Mouse (Mus musculus): Measurements from ENCODE around the gene Elf1. TPM values are rescaled to one million over a fixed set of nuclear protein-coding genes. Genes with fewer than 3 reads are reported as not detected.

Gene Elf1
- polyA plus RNA-seq, 2 experiments: 8.7 to 9.3 TPM

- Histone ChIP-seq H3K27ac (peak overlapping the region; percentile 4), H3K4me1 (replicated peaks; ENCODE audit: control insufficient read depth in 2 of 2, insufficient read depth in 2 of 2, low read length in 1 of 2) (peaks cover 24 to 42% of the 10 kb centered on the region in 2 experiments), H3K4me3 (ENCODE audit: insufficient read depth in 1 of 2, low read depth in 2 of 2, low read length in 2 of 2) (no peak overlapping the region), H3K9me3 (ENCODE audit: control insufficient read depth, low read length) (no peaks in the 10 kb centered on the region), H3K4me2 (ENCODE audit: low read depth) (no peak overlapping the region), H3K27me3 (ENCODE audit: control insufficient read depth, insufficient read depth, low read length) (no peaks in the 10 kb centered on the region), H3K36me3 (replicated peaks; ENCODE audit: control insufficient read depth, insufficient read depth, low read depth) (no peaks in the 10 kb centered on the region), H3K9ac (replicated peaks) (no peak overlapping the region)
- no peak for DNase-seq (ENCODE audit: low read depth in 3 of 3, low spot score in 3 of 3)
- 53% methylated on average over 9 of the region's 9 CpGs for WGBS (ENCODE audit: insufficient replicate concordance)
- no peak for TF ChIP-seq CTCF (IDR thresholded peaks at IDR 0.05; ENCODE audit: low read depth)
- ATAC-seq (ENCODE audit: insufficient read depth): no peak
Measured at GRCm38 (mm10) chr14:79508662-79509305, 27.8 kb downstream of the Elf1 start.

DNA sequence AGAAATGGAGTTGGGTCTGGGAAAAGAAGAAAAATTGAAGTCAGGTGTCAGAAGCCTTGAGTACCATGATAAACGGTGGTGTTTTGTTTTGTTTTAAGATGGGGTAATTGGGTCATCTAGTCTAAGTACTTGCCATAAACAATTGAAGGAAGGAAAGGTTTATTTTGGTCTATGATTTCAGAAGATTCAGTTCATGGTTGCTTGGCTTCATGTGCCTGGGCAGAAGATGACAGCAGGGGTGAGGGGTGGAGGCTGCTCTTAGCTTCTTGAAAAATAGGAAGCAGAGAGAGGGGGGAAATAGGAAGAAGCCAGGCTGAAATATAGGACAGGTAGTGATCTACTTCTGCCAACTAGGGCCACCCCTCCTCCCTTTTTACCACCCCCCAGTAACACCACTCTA, 30.5 kb downstream of the Elf1 start:
- H3K27ac ChIP-seq: no peak overlapping the region
- TF ChIP-seq EP300 (IDR thresholded peaks at IDR 0.05; ENCODE audit: low read depth): no peak
- no peak for TF ChIP-seq CTCF (IDR thresholded peaks at IDR 0.05; ENCODE audit: low read depth)
- H3K4me3 ChIP-seq (ENCODE audit: insufficient read depth in 1 of 2, low read depth in 2 of 2, low read length in 2 of 2): no peak overlapping the region
- 23% methylated on average over 1 of the region's 1 CpGs for WGBS (ENCODE audit: insufficient replicate concordance)
- H3K36me3 ChIP-seq (replicated peaks; ENCODE audit: control insufficient read depth, insufficient read depth, low read depth): no peaks in the 10 kb centered on the region
- no peak overlapping the region for H3K9ac ChIP-seq (replicated peaks)
- ATAC-seq (ENCODE audit: insufficient read depth) (no peak), DNase-seq (ENCODE audit: low read depth in 3 of 3, low spot score in 3 of 3) (no peak)
- H3K27me3 ChIP-seq (ENCODE audit: control insufficient read depth, insufficient read depth, low read length): no peaks in the 10 kb centered on the region
- peaks cover 21 to 36% of the 10 kb centered on the region in 2 experiments for H3K4me1 ChIP-seq (replicated peaks; ENCODE audit: control insufficient read depth in 2 of 2, insufficient read depth in 2 of 2, low read length in 1 of 2)
- H3K9me3 ChIP-seq (ENCODE audit: control insufficient read depth, low read length): no peaks in the 10 kb centered on the region
- H3K4me2 ChIP-seq (ENCODE audit: low read depth): no peak overlapping the region

- no peak for DNase-seq (ENCODE audit: low read depth in 3 of 3, low spot score in 3 of 3)
- Histone ChIP-seq H3K9ac (replicated peaks) (no peak overlapping the region), H3K27me3 (ENCODE audit: control insufficient read depth, insufficient read depth, low read length) (no peaks in the 10 kb centered on the region), H3K36me3 (replicated peaks; ENCODE audit: control insufficient read depth, insufficient read depth, low read depth) (no peaks in the 10 kb centered on the region), H3K4me3 (ENCODE audit: insufficient read depth in 1 of 2, low read depth in 2 of 2, low read length in 2 of 2) (no peak overlapping the region), H3K4me2 (ENCODE audit: low read depth) (no peak overlapping the region), H3K4me1 (replicated peaks; ENCODE audit: control insufficient read depth in 2 of 2, insufficient read depth in 2 of 2, low read length in 1 of 2) (peaks cover 18 to 36% of the 10 kb centered on the region in 2 experiments), H3K27ac (no peak overlapping the region), H3K9me3 (ENCODE audit: control insufficient read depth, low read length) (no peaks in the 10 kb centered on the region)
- 60% methylated on average over 2 of the region's 2 CpGs for WGBS (ENCODE audit: insufficient replicate concordance)
- TF ChIP-seq CTCF (IDR thresholded peaks at IDR 0.05; ENCODE audit: low read depth) (peak; percentile 61), EP300 (IDR thresholded peaks at IDR 0.05; ENCODE audit: low read depth) (no peak)
- no peak for ATAC-seq (ENCODE audit: insufficient read depth)
Measured at GRCm38 (mm10) chr14:79513951-79514350, 33.0 kb downstream of the Elf1 start.

DNA sequence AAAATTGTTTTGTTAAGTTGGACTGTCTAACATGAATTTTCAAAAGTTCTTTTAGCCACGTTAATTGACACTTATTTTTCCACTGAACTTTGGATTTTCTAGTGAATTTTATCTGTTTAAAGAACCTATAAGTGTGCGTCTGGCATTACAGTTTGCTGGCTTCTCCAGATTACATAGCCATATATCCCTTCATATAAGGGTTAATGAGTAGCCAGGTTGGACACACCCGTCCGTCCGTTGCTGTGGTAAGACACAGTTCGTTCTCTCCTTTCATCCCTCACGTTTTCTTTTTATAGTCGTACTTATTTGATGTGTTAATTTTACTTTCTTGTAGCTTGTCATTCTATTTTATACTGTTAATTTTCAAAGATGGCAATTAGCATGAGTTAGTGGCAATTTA, 34.1 kb downstream of the Elf1 start:
- 11% methylated on average over 8 of the region's 8 CpGs for WGBS (ENCODE audit: insufficient replicate concordance)
- ATAC-seq (ENCODE audit: insufficient read depth): peak; percentile 52; the same call in 1 of the 2 replicates
- Histone ChIP-seq H3K9ac (replicated peaks) (peak overlapping the region; percentile 64), H3K4me2 (ENCODE audit: low read depth) (peak overlapping the region; percentile 76), H3K27me3 (ENCODE audit: control insufficient read depth, insufficient read depth, low read length) (no peaks in the 10 kb centered on the region), H3K4me3 (ENCODE audit: insufficient read depth in 1 of 2, low read depth in 2 of 2, low read length in 2 of 2) (peak overlapping the region; percentile 43 to 44), H3K36me3 (replicated peaks; ENCODE audit: control insufficient read depth, insufficient read depth, low read depth) (no peaks in the 10 kb centered on the region), H3K9me3 (ENCODE audit: control insufficient read depth, low read length) (no peaks in the 10 kb centered on the region), H3K4me1 (replicated peaks; ENCODE audit: control insufficient read depth in 2 of 2, insufficient read depth in 2 of 2, low read length in 1 of 2) (peaks cover 25 to 41% of the 10 kb centered on the region in 2 experiments), H3K27ac (peak overlapping the region; percentile 71)
- no peak for DNase-seq (ENCODE audit: low read depth in 3 of 3, low spot score in 3 of 3)
- TF ChIP-seq CTCF (IDR thresholded peaks at IDR 0.05; ENCODE audit: low read depth) (no peak), EP300 (IDR thresholded peaks at IDR 0.05; ENCODE audit: low read depth) (no peak)

DNA sequence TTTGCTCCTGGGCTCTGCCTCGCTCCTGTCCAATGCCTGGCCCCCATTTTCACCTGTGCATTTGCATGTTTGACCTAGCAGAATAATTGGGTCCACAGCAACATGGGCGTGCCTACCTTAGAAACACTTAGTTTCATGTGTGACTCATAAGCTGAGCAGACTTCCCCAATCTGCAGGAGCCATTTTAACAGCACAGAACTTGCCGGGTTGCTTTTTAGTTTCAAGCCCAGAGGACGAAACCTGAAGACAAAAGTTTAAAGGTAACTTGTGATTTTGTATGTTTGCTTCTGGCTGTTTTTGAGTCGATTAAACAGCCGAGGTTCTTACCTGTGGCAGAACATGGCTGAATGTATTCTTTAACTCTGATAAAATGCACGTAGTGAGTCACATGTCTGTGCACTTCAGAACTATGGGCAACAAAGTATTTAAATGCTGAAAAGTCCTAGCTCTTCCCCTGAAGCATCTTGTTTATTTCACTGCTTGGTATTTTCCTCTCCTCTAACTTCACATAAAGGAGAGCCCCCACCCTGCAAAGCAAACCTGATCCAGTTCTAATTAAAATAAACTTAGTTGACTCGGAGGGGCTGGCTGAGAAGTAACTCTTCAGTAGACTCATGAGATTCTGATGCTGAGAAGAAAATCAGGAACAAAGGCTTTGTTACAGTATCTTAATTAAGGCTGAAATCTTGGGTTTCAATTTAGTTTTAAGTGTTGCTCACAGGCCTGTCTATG, 34.7 kb downstream of the Elf1 start:
- peak overlapping the region; percentile 71 for H3K27ac ChIP-seq
- H3K9ac ChIP-seq (replicated peaks): peak overlapping the region; percentile 64
- H3K9me3 ChIP-seq (ENCODE audit: control insufficient read depth, low read length): no peaks in the 10 kb centered on the region
- WGBS (ENCODE audit: insufficient replicate concordance): 15% methylated on average over 8 of the region's 8 CpGs
- H3K27me3 ChIP-seq (ENCODE audit: control insufficient read depth, insufficient read depth, low read length): no peaks in the 10 kb centered on the region
- peaks cover 26 to 41% of the 10 kb centered on the region in 2 experiments for H3K4me1 ChIP-seq (replicated peaks; ENCODE audit: control insufficient read depth in 2 of 2, insufficient read depth in 2 of 2, low read length in 1 of 2)
- H3K4me2 ChIP-seq (ENCODE audit: low read depth): peak overlapping the region; percentile 76
- peak in 1 of 3 experiments; percentile 65 for DNase-seq (ENCODE audit: low read depth in 3 of 3, low spot score in 3 of 3)
- H3K4me3 ChIP-seq (ENCODE audit: insufficient read depth in 1 of 2, low read depth in 2 of 2, low read length in 2 of 2): peak overlapping the region; percentile 43 to 44
- H3K36me3 ChIP-seq (replicated peaks; ENCODE audit: control insufficient read depth, insufficient read depth, low read depth): no peaks in the 10 kb centered on the region
- TF ChIP-seq CTCF (IDR thresholded peaks at IDR 0.05; ENCODE audit: low read depth) (no peak), EP300 (IDR thresholded peaks at IDR 0.05; ENCODE audit: low read depth) (no peak)
- peak; percentile 74 for ATAC-seq (ENCODE audit: insufficient read depth)

Measured in liver, embryonic 14.5 days (tissue).